8 mouse cellular contexts compared by ENCODE assay signal in genomic region chr16:11579676-11580098, GRCm38 (mm10).
DNase-seq lines count a peak whose midpoint lies in the region; ATAC-seq lines count a peak whose summit lies in the region.

No protein-coding gene starts in this region.

- no peaks in the 10 kb centered on the region for H3K9me3 ChIP-seq in heart, embryonic 10.5 days
- no peaks in the 10 kb centered on the region for H3K9me3 ChIP-seq in limb, embryonic 12.5 days
- no peaks in the 10 kb centered on the region for H3K9me3 ChIP-seq in neural tube, embryonic 14.5 days (ENCODE audit: control insufficient read depth, low read length)

- H3K9ac ChIP-seq in limb, embryonic 12.5 days (replicated peaks) = no peak overlapping the region
- H3K9ac ChIP-seq in neural tube, embryonic 14.5 days (replicated peaks; ENCODE audit: low read depth, low read length) = no peak overlapping the region

- no peaks in the 10 kb centered on the region for H3K27me3 ChIP-seq in heart, embryonic 10.5 days (ENCODE audit: insufficient read depth, poor library complexity, severe bottlenecking)
- H3K27me3 ChIP-seq in limb, embryonic 12.5 days = no peaks in the 10 kb centered on the region
- no peaks in the 10 kb centered on the region for H3K27me3 ChIP-seq in neural tube, embryonic 14.5 days (ENCODE audit: control insufficient read depth, insufficient read depth, low read length)

- peak; percentile 21 to 27 for DNase-seq in B cell, adult 2 months
- DNase-seq in R1 (ENCODE audit: low read depth, low spot score) = peak; percentile 47
- peak; percentile 72 for DNase-seq in embryo, embryonic 10 days (ENCODE audit: low spot score)
- no peak for DNase-seq in heart, embryonic 10.5 days (ENCODE audit: low spot score)
- DNase-seq in kidney, adult 9 months = peak; percentile 48
- DNase-seq in yolk sac, embryonic 10.5 days (ENCODE audit: low spot score) = no peak

- WGBS in heart, embryonic 10.5 days = 29% methylated on average over 4 of the region's 4 CpGs
- 52% methylated on average over 4 of the region's 4 CpGs for WGBS in limb, embryonic 12.5 days
- WGBS in neural tube, embryonic 14.5 days = 56% methylated on average over 4 of the region's 4 CpGs

- peak; percentile 68; the same call in 1 of the 2 replicates for ATAC-seq in limb, embryonic 12.5 days (ENCODE audit: insufficient number of reproducible peaks, insufficient read depth, low FRiP score, low TSS enrichment, low read depth)
- peak; percentile 89 for ATAC-seq in neural tube, embryonic 14.5 days (ENCODE audit: low read depth)

- H3K4me2 ChIP-seq in limb, embryonic 12.5 days = no peak overlapping the region
- H3K4me2 ChIP-seq in neural tube, embryonic 14.5 days (ENCODE audit: low read depth, low read length) = no peak overlapping the region

- H3K4me1 ChIP-seq in heart, embryonic 10.5 days = peaks cover 46% of the 10 kb centered on the region
- H3K4me1 ChIP-seq in limb, embryonic 12.5 days (replicated peaks) = no peaks in the 10 kb centered on the region
- H3K4me1 ChIP-seq in neural tube, embryonic 14.5 days (ENCODE audit: control insufficient read depth, insufficient read depth, low read length) = no peaks in the 10 kb centered on the region

- H3K36me3 ChIP-seq in heart, embryonic 10.5 days = no peaks in the 10 kb centered on the region
- H3K36me3 ChIP-seq in limb, embryonic 12.5 days = no peaks in the 10 kb centered on the region
- H3K36me3 ChIP-seq in neural tube, embryonic 14.5 days (ENCODE audit: control insufficient read depth, insufficient read depth, low read length) = no peaks in the 10 kb centered on the region

- H3K4me3 ChIP-seq in heart, embryonic 10.5 days = no peak overlapping the region
- no peak overlapping the region for H3K4me3 ChIP-seq in limb, embryonic 12.5 days (replicated peaks)
- H3K4me3 ChIP-seq in neural tube, embryonic 14.5 days (ENCODE audit: low read depth, low read length) = no peak overlapping the region

- H3K27ac ChIP-seq in heart, embryonic 10.5 days = peak overlapping the region; percentile 72
- H3K27ac ChIP-seq in limb, embryonic 12.5 days = no peak overlapping the region
- H3K27ac ChIP-seq in neural tube, embryonic 14.5 days (ENCODE audit: low read depth, low read length) = no peak overlapping the region

Comparison
In these comparisons a context has a peak if more than half of its experiments do, and no peak if none do; other contexts are left out.
1. DNase-seq: peak in B cell, adult 2 months (2 of 2), R1 (single experiment), embryo, embryonic 10 days (single experiment) and kidney, adult 9 months (single experiment); none in heart, embryonic 10.5 days (single experiment) and yolk sac, embryonic 10.5 days (single experiment).